In genomic region chr1:153510330-153511009, GRCm38 (mm10) we compare ENCODE assay signal across 14 mouse cellular contexts. TPM values are rescaled to one million over a fixed set of nuclear protein-coding genes. Genes with fewer than 3 reads are reported as not detected.
DNase-seq lines count a peak whose midpoint lies in the region; ATAC-seq lines count a peak whose summit lies in the region.
"Had no signal": no experiment of that assay in that cellular context is flagged by ENCODE, and none has a peak within 500 bp of the region (broad histone marks: within the 10 kb centered on the region; RNA-seq: fewer than 3 reads in every experiment).

No protein-coding gene starts in this region.

- H3K9ac ChIP-seq in midbrain, embryonic 11.5 days (ENCODE audit: low read length): no peak overlapping the region
- no peak overlapping the region for H3K9ac ChIP-seq in midbrain, embryonic 15.5 days
- H3K9ac ChIP-seq: forebrain, embryonic 13.5 days; neural tube, embryonic 15.5 days had no signal

- no peaks in the 10 kb centered on the region for H3K9me3 ChIP-seq in heart, embryonic 10.5 days
- H3K9me3 ChIP-seq in midbrain, embryonic 11.5 days (ENCODE audit: control insufficient read depth, low read length): no peaks in the 10 kb centered on the region
- no peaks in the 10 kb centered on the region for H3K9me3 ChIP-seq in midbrain, embryonic 15.5 days
- H3K9me3 ChIP-seq: forebrain, embryonic 13.5 days; neural tube, embryonic 15.5 days had no signal

- H3K36me3 ChIP-seq in heart, embryonic 10.5 days: no peaks in the 10 kb centered on the region
- H3K36me3 ChIP-seq in midbrain, embryonic 11.5 days (ENCODE audit: control insufficient read depth, insufficient read depth, low read length): no peaks in the 10 kb centered on the region
- no peaks in the 10 kb centered on the region for H3K36me3 ChIP-seq in midbrain, embryonic 15.5 days (replicated peaks)
- H3K36me3 ChIP-seq: neural tube, embryonic 15.5 days had no signal

- no peak for ATAC-seq in midbrain, embryonic 11.5 days (ENCODE audit: low FRiP score)
- no peak for ATAC-seq in midbrain, embryonic 15.5 days (replicated peaks)
- ATAC-seq: forebrain, embryonic 13.5 days; intestine, embryonic 16.5 days had no signal

- H3K4me2 ChIP-seq in midbrain, embryonic 11.5 days: no peak overlapping the region
- no peak overlapping the region for H3K4me2 ChIP-seq in midbrain, embryonic 15.5 days
- H3K4me2 ChIP-seq: forebrain, embryonic 13.5 days; neural tube, embryonic 15.5 days had no signal

- no peaks in the 10 kb centered on the region for H3K4me1 ChIP-seq in heart, embryonic 10.5 days
- no peaks in the 10 kb centered on the region for H3K4me1 ChIP-seq in midbrain, embryonic 11.5 days (ENCODE audit: control insufficient read depth, insufficient read depth, low read length)
- H3K4me1 ChIP-seq in midbrain, embryonic 15.5 days: no peaks in the 10 kb centered on the region
- H3K4me1 ChIP-seq: forebrain, embryonic 13.5 days; neural tube, embryonic 15.5 days had no signal

- no peak overlapping the region for H3K4me3 ChIP-seq in heart, embryonic 10.5 days
- H3K4me3 ChIP-seq in midbrain, embryonic 11.5 days (ENCODE audit: low read depth, low read length): no peak overlapping the region
- no peak overlapping the region for H3K4me3 ChIP-seq in midbrain, embryonic 15.5 days
- H3K4me3 ChIP-seq: forebrain, embryonic 13.5 days; neural tube, embryonic 15.5 days had no signal

- peak; percentile 58 for DNase-seq in heart, adult 11 months
- DNase-seq in heart, embryonic 10.5 days (ENCODE audit: low spot score): no peak
- peak; percentile 72 for DNase-seq in midbrain, embryonic 11.5 days (ENCODE audit: low spot score, missing footprints)
- peak; percentile 71 for DNase-seq in ES-CJ7 (ENCODE audit: low read depth, low spot score)
- peak; percentile 29 for DNase-seq in naive thymus-derived CD4-positive, alpha-beta T cell, adult 2 months (ENCODE audit: low read depth)
- no peak for DNase-seq in urinary bladder, postnatal 10 days (ENCODE audit: low spot score)
- no peak for DNase-seq in ovary, postnatal 36 days (ENCODE audit: low spot score)
- DNase-seq: cerebellum, adult 9-11 months; gastrocnemius, postnatal 36 days; midbrain, embryonic 14.5 days had no signal

- no peaks in the 10 kb centered on the region for H3K27me3 ChIP-seq in heart, embryonic 10.5 days (ENCODE audit: insufficient read depth, poor library complexity, severe bottlenecking)
- no peaks in the 10 kb centered on the region for H3K27me3 ChIP-seq in midbrain, embryonic 11.5 days (ENCODE audit: control insufficient read depth, insufficient read depth, low read length)
- H3K27me3 ChIP-seq in midbrain, embryonic 15.5 days (replicated peaks): no peaks in the 10 kb centered on the region
- H3K27me3 ChIP-seq: forebrain, embryonic 13.5 days; neural tube, embryonic 15.5 days had no signal

- 55% methylated on average over 2 of the region's 2 CpGs for WGBS in heart, embryonic 10.5 days
- WGBS in midbrain, embryonic 11.5 days: 59% methylated on average over 2 of the region's 2 CpGs
- 68% methylated on average over 2 of the region's 2 CpGs for WGBS in midbrain, embryonic 15.5 days

- no peak overlapping the region for H3K27ac ChIP-seq in heart, embryonic 10.5 days
- no peak overlapping the region for H3K27ac ChIP-seq in midbrain, embryonic 11.5 days (ENCODE audit: low read depth, low read length)
- H3K27ac ChIP-seq in midbrain, embryonic 15.5 days: no peak overlapping the region
- H3K27ac ChIP-seq: forebrain, embryonic 13.5 days; neural tube, embryonic 15.5 days had no signal

RNA-seq across cellular contexts. Expression of gene Dhx9, which starts 23.0 kb away (rescaled TPM):
- 22.8 and 25.1 TPM in 2 replicates for polyA plus RNA-seq in heart, embryonic 10.5 days (2016; fragmentation: Nextera tagmentation; extraction: Ambion mirVana)
- 27.0 and 35.6 TPM in 2 replicates for polyA plus RNA-seq in midbrain, embryonic 11.5 days (2014; fragmentation: Nextera tagmentation; extraction: Ambion mirVana)
- polyA plus RNA-seq in midbrain, embryonic 15.5 days (2015; fragmentation: Nextera tagmentation; extraction: Ambion mirVana): 30.2 and 36.3 TPM in 2 replicates

RNA-seq across cellular contexts. Expression of gene Npl, which starts 39.4 kb away (rescaled TPM):
- 8.0 and 8.4 TPM in 2 replicates for polyA plus RNA-seq in heart, embryonic 10.5 days (2016; fragmentation: Nextera tagmentation; extraction: Ambion mirVana)
- 20.5 and 23.6 TPM in 2 replicates for polyA plus RNA-seq in midbrain, embryonic 11.5 days (2014; fragmentation: Nextera tagmentation; extraction: Ambion mirVana)
- 11.5 and 12.4 TPM in 2 replicates for polyA plus RNA-seq in midbrain, embryonic 15.5 days (2015; fragmentation: Nextera tagmentation; extraction: Ambion mirVana)

Comparison
In these comparisons a context has a peak if more than half of its experiments do, and no peak if none do; other contexts are left out.
1. DNase-seq: peak in heart, adult 11 months (single experiment), midbrain, embryonic 11.5 days (single experiment), ES-CJ7 (single experiment) and naive thymus-derived CD4-positive, alpha-beta T cell, adult 2 months (single experiment); none in heart, embryonic 10.5 days (single experiment), urinary bladder, postnatal 10 days (single experiment) and ovary, postnatal 36 days (single experiment).